Mouse (Mus musculus) CH12.LX (cell line): ENCODE measurements around the gene Scfd2. TPM values are rescaled to one million over a fixed set of nuclear protein-coding genes. Genes with fewer than 3 reads are reported as not detected.

Experiments used
- DNase-seq: peaks from one replicate; pipeline ENCODE4 v3.0.0-alpha.2; 2013; ENCODE audit errors: extremely low read depth
- H3K27ac ChIP-seq: 2 replicates; pipeline ENCODE4 v1.5.1; 2012; ENCODE audit warnings: low read depth, mild to moderate bottlenecking, control low read depth, moderate library complexity; ENCODE audit not compliant: insufficient read depth
- H3K27me3 ChIP-seq: replicated peaks from 2 replicates; pipeline ENCODE3; 2012; ENCODE audit warnings: inconsistent platforms
- H3K36me3 ChIP-seq, 2 experiments: replicated peaks in 1 of 2; 2 replicates each; pipeline versions ENCODE3 to v1.6.1; 2012; ENCODE audit warnings: inconsistent platforms in 1 of 2, low read length in 1 of 2, mild to moderate bottlenecking in 1 of 2, mixed read lengths in 1 of 2, moderate library complexity in 1 of 2; ENCODE audit not compliant: control insufficient read depth in 1 of 2, insufficient read depth in 1 of 2
- H3K4me1 ChIP-seq, 2 experiments: 2 replicates each; pipeline ENCODE4 v1.6.1; 2012; ENCODE audit warnings: inconsistent platforms in 1 of 2, moderate library complexity in 1 of 2; ENCODE audit not compliant: insufficient read depth in 2 of 2, control insufficient read depth in 1 of 2
- H3K4me2 ChIP-seq: 2 replicates; pipeline ENCODE4 v1.6.1; 2012; ENCODE audit warnings: low read depth, mild to moderate bottlenecking, control low read depth; ENCODE audit not compliant: poor library complexity, insufficient read depth, severe bottlenecking
- H3K4me3 ChIP-seq, 3 experiments: fragments of 150-350 bp in 1 of 3; sonication (generic) in 1 of 3; replicated peaks in 1 of 3; 2 replicates each; pipeline versions ENCODE3 to v1.5.1; 2011 to 2012; ENCODE audit warnings: low read depth in 2 of 3, low read length in 2 of 3, mild to moderate bottlenecking in 2 of 3, moderate library complexity in 2 of 3, control low read depth in 1 of 3, improper control_type of control experiment in 1 of 3, inconsistent platforms in 1 of 3, mixed read lengths in 1 of 3; ENCODE audit not compliant: poor library complexity in 1 of 3
- H3K79me2 ChIP-seq: replicated peaks from 2 replicates; pipeline ENCODE4 v1.6.1; 2012; ENCODE audit warnings: mild to moderate bottlenecking, moderate library complexity; ENCODE audit not compliant: control insufficient read depth, poor library complexity, insufficient read depth, severe bottlenecking; ENCODE audit errors: extremely low read depth
- H3K9ac ChIP-seq: 2 replicates; pipeline ENCODE4 v1.6.1; 2012; ENCODE audit warnings: low read depth, mild to moderate bottlenecking, control low read depth, moderate library complexity; ENCODE audit not compliant: insufficient read depth
- H3K9me3 ChIP-seq: replicated peaks from 2 replicates; pipeline ENCODE3; 2012; ENCODE audit warnings: low read length, inconsistent platforms, mixed read lengths
- CHD1 ChIP-seq: IDR thresholded peaks from 2 replicates; pipeline ENCODE4 v1.6.1; 2012; ENCODE audit warnings: low read depth, low read length, improper control_type of control experiment, inconsistent platforms
- CHD2 ChIP-seq: IDR thresholded peaks from 2 replicates; pipeline ENCODE4 v1.6.1; 2011; ENCODE audit warnings: low read length, improper control_type of control experiment
- CTCF ChIP-seq, 2 experiments: IDR thresholded peaks in 1 of 2; conservative IDR thresholded peaks in 1 of 2; 2 replicates each; pipeline ENCODE4 v1.5.1; 2011 to 2012; ENCODE audit warnings: low read depth in 2 of 2, low read length in 2 of 2, improper control_type of control experiment in 1 of 2, inconsistent platforms in 1 of 2, mild to moderate bottlenecking in 1 of 2, moderate library complexity in 1 of 2
- ETS1 ChIP-seq: conservative IDR thresholded peaks from 2 replicates; pipeline ENCODE4 v1.6.1; 2012; ENCODE audit warnings: low read depth, mild to moderate bottlenecking, inconsistent platforms, low read length, improper control_type of control experiment, moderate library complexity
- HCFC1 ChIP-seq: IDR thresholded peaks from 2 replicates; pipeline ENCODE4 v1.6.1; 2012; ENCODE audit warnings: low read depth, mild to moderate bottlenecking, inconsistent platforms, low read length, improper control_type of control experiment
- IRF4 ChIP-seq: IDR thresholded peaks from 2 replicates; pipeline ENCODE4 v1.6.1; 2014; ENCODE audit warnings: low read depth, mild to moderate bottlenecking, inconsistent platforms, low read length, improper control_type of control experiment
- JUND ChIP-seq: conservative IDR thresholded peaks from 2 replicates; pipeline ENCODE4 v1.6.1; 2011; ENCODE audit warnings: low read depth, low read length, improper control_type of control experiment
- KAT2A ChIP-seq: IDR thresholded peaks from 2 replicates; pipeline ENCODE4 v1.6.1; 2012; ENCODE audit warnings: low read length, improper control_type of control experiment, inconsistent platforms; ENCODE audit not compliant: insufficient replicate concordance
- MAFK ChIP-seq: IDR thresholded peaks from 2 replicates; pipeline ENCODE4 v1.6.1; 2011; ENCODE audit warnings: low read length, improper control_type of control experiment; ENCODE audit not compliant: insufficient replicate concordance
- MAX ChIP-seq: IDR thresholded peaks from 2 replicates; pipeline ENCODE4 v1.6.1; 2011; ENCODE audit warnings: low read length, improper control_type of control experiment
- MAZ ChIP-seq: IDR thresholded peaks from 2 replicates; pipeline ENCODE4 v1.6.1; 2012; ENCODE audit warnings: low read depth, mild to moderate bottlenecking, inconsistent platforms, low read length, improper control_type of control experiment, moderate library complexity
- MXI1 ChIP-seq: IDR thresholded peaks from 2 replicates; pipeline ENCODE4 v1.6.1; 2011; ENCODE audit warnings: mild to moderate bottlenecking, low read depth, low read length, improper control_type of control experiment
- NELFE ChIP-seq: IDR thresholded peaks from 2 replicates; pipeline ENCODE4 v1.6.1; 2011; ENCODE audit warnings: low read depth, low read length, improper control_type of control experiment
- NRF1 ChIP-seq: IDR thresholded peaks from 2 replicates; pipeline ENCODE4 v1.6.1; 2014; ENCODE audit warnings: low read depth, mild to moderate bottlenecking, inconsistent platforms, low read length, improper control_type of control experiment, moderate library complexity
- PAX5 ChIP-seq: IDR thresholded peaks from 2 replicates; pipeline ENCODE4 v1.6.1; 2012; ENCODE audit warnings: low read length, inconsistent platforms, mixed read lengths
- POLR2A ChIP-seq: IDR thresholded peaks from 2 replicates; pipeline ENCODE4 v1.6.1; 2011; ENCODE audit warnings: low read depth, mild to moderate bottlenecking, improper control_type of control experiment, low read length
- POLR2AphosphoS2 ChIP-seq: IDR thresholded peaks from 2 replicates; pipeline ENCODE4 v1.6.1; 2011; ENCODE audit warnings: low read depth, low read length, improper control_type of control experiment
- RCOR1 ChIP-seq: conservative IDR thresholded peaks from 2 replicates; pipeline ENCODE4 v1.6.1; 2012; ENCODE audit warnings: low read depth, mild to moderate bottlenecking, inconsistent platforms, low read length, improper control_type of control experiment
- SIN3A ChIP-seq: IDR thresholded peaks from 2 replicates; pipeline ENCODE4 v1.6.1; 2012; ENCODE audit warnings: low read length, improper control_type of control experiment, inconsistent platforms
- TCF12 ChIP-seq: IDR thresholded peaks from 2 replicates; pipeline ENCODE4 v1.6.1; 2014; ENCODE audit warnings: low read depth, mild to moderate bottlenecking, inconsistent platforms, low read length, improper control_type of control experiment
- USF1 ChIP-seq: IDR thresholded peaks from 2 replicates; pipeline ENCODE4 v1.6.1; 2014; ENCODE audit warnings: low read depth, mild to moderate bottlenecking, inconsistent platforms, low read length, improper control_type of control experiment
- ZKSCAN1 ChIP-seq: IDR thresholded peaks from 2 replicates; pipeline ENCODE4 v1.6.1; 2012; ENCODE audit warnings: low read depth, inconsistent platforms, low read length, improper control_type of control experiment, borderline replicate concordance
- ZMIZ1 ChIP-seq: IDR thresholded peaks from 2 replicates; pipeline ENCODE4 v1.6.1; 2012; ENCODE audit warnings: low read depth, mild to moderate bottlenecking, inconsistent platforms, low read length, improper control_type of control experiment
- dilution Hi-C: fragments of 300-500 bp; cut with MboI; formaldehyde crosslinking; loops from 2 replicates; pipeline ENCODE4 v1.14.3; 2020; ENCODE audit warnings: low sequenced_read_pairs; ENCODE audit not compliant: extremely low pct_unique_long_range_greater_than_20kb, extremely low pct_ligation_motif_present
- in situ Hi-C: fragments of 300-500 bp; cut with MboI; formaldehyde crosslinking; loops from 3 replicates; pipeline ENCODE4 v1.14.3; 2019; ENCODE audit warnings: low sequenced_read_pairs, low pct_ligation_motif_present, low pct_unique_long_range_greater_than_20kb, mixed read lengths
- polyA plus RNA-seq: library from polyadenylated mRNA; unstranded; fragments of >175 nt; gene quantifications from 2 replicates; pipeline ENCODE4 v1.2.1, GENCODE M21; 2012; ENCODE audit warnings: low read depth; ENCODE audit not compliant: insufficient read length
- total RNA-seq, 2 experiments: library from RNA; depleted of rRNA; stranded (reverse); fragments of 300-350 nt in 1 of 2; fragments of >200 nt in 1 of 2; gene quantifications; 2 replicates each; pipeline ENCODE4 v1.2.3; 2012 to 2014

Scfd2 gene
- total and polyA plus RNA-seq, 3 experiments: 13.2 to 18.0 (median 14.4) TPM

DNA sequence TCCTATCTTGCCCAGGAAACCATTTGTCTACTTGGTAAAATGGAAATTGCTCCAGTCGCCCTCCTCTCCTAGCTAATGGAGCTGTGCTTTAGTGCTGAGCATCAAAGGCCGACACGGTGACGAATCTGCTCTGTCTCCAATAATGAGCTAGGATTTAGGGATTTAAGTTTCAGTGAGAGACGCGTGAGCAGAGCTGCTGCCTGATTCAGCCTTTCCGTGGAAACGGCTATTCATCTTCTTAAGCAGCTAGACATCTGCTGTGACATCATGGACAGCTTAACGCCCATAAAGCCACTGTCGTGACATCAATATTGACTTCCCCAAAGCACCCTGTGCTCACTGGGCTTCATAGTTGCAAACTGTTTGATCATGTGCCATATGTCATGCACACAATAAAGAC lies 351.3 kb downstream of the Scfd2 start:
- Histone ChIP-seq H3K4me1 (no peaks in the 10 kb centered on the region), H3K9me3 (no peaks in the 10 kb centered on the region), H3K4me3 (no peak overlapping the region), H3K79me2 (no peaks in the 10 kb centered on the region), H3K36me3 (no peaks in the 10 kb centered on the region), H3K4me2 (no peak overlapping the region), H3K27me3 (no peaks in the 10 kb centered on the region), H3K27ac (no peak overlapping the region), H3K9ac (no peak overlapping the region)
- no peak for DNase-seq
- dilution Hi-C loops: no loop called here
- in situ Hi-C loops: no loop called here
- TF ChIP-seq NELFE: no peak
- no peak for TF ChIP-seq NRF1
- no peak for TF ChIP-seq POLR2AphosphoS2
- TF ChIP-seq SIN3A: no peak
- TF ChIP-seq HCFC1: no peak
- TF ChIP-seq ETS1: no peak
- TF ChIP-seq ZKSCAN1: no peak
- TF ChIP-seq MAZ: no peak
- TF ChIP-seq CHD1: no peak
- TF ChIP-seq RCOR1: no peak
- TF ChIP-seq CTCF (conservative IDR thresholded peaks at IDR 0.05 in 1 of 2, IDR thresholded peaks at IDR 0.05 in 1 of 2; ENCODE audit: low read depth in 2 of 2, low read length in 2 of 2): no peak
- no peak for TF ChIP-seq ZMIZ1
- TF ChIP-seq IRF4: no peak
- no peak for TF ChIP-seq POLR2A
- TF ChIP-seq PAX5: no peak
- TF ChIP-seq JUND: no peak
- TF ChIP-seq MAFK: no peak
- no peak for TF ChIP-seq KAT2A
- no peak for TF ChIP-seq MAX

GRCm38 (mm10) chr5:74175526-74176270 lies 355.9 kb downstream of the Scfd2 start:
- no peak overlapping the region for H3K9ac ChIP-seq
- H3K27ac ChIP-seq: no peak overlapping the region
- DNase-seq: no peak
- H3K4me2 ChIP-seq: no peak overlapping the region
- H3K4me1 ChIP-seq: no peaks in the 10 kb centered on the region
- no peaks in the 10 kb centered on the region for H3K79me2 ChIP-seq
- H3K9me3 ChIP-seq: no peaks in the 10 kb centered on the region
- TF ChIP-seq MAX: no peak
- TF ChIP-seq USF1: no peak
- no peak for TF ChIP-seq MAFK
- no peak for TF ChIP-seq TCF12
- no peak for TF ChIP-seq CHD2
- TF ChIP-seq MXI1: no peak
- TF ChIP-seq CHD1: no peak
- TF ChIP-seq MAZ: no peak
- TF ChIP-seq, all 38 proteins: peak for 0
- Histone ChIP-seq H3K27me3 (no peaks in the 10 kb centered on the region), H3K36me3 (no peaks in the 10 kb centered on the region), H3K4me3 (no peak overlapping the region)
- in situ Hi-C loops (no loop called here), dilution Hi-C loops (no loop called here)
